Mouse (Mus musculus): ENCODE measurements at regions not wholly inside any gene's neighbourhood (a gene's known extent, or its start where the extent isn't known, plus 50 kb on each side); places are given as distances from the start of the nearest gene placed in this dataset.

DNA sequence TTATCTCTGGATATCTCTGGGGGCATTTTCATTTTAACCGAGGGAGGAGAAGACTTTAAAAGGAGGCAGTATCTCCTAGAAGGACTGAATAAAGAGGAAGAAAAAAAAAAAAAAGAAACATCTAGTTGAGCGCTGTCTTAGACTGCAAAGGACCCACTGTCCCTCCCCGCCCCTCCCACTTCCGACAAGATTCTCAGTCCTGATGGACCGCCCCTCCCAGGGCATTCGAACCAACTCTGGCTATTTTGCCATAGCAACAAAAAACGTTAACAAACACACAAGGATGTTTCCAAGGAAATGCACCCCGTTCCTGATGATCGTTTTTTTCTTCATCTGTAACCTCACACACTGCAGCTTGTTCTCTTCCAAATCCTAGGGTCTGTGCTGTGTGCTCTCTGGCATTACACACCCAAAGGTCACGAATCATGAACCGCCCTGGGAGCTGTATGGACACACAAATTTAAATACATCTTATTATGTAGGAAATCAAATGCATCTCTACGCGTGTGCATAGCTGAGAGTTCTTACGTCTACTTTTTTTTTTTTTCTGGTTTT, 75.8 kb downstream of the Rnd3 start:
- no peak for DNase-seq (ENCODE audit: low read depth, low spot score)

DNA sequence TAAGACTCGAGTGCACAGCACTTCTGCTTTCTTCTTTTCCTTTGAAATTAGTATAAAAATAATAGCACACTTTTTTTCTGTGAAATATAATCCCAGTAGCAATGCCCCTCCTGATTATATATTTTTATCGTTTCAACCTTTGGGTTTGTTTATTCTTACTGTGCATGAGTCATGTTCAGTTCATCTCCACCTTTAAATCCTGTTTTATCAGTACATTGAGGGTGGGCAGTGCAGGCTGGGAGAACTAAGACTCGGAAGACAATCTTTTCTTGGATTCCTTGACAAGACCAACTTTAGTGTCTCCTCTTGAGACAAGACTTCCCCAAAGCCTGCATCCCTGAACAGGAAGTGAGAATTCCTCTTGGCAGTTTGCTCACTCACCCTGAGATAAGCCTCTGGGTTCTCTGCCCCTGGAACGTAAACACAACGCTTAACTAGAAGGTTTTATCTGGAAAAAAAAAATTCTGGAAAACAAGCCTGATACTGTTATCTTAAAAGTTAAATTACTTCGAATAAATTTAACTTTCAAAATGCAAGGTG, 76.5 kb downstream of the Rnd3 start:
- no peak for DNase-seq (ENCODE audit: low read depth, low spot score)

GRCm38 (mm10) chr2:51070902-51071301, 78.0 kb downstream of the Rnd3 start:
- no peak for DNase-seq (ENCODE audit: low read depth, low spot score)

DNA sequence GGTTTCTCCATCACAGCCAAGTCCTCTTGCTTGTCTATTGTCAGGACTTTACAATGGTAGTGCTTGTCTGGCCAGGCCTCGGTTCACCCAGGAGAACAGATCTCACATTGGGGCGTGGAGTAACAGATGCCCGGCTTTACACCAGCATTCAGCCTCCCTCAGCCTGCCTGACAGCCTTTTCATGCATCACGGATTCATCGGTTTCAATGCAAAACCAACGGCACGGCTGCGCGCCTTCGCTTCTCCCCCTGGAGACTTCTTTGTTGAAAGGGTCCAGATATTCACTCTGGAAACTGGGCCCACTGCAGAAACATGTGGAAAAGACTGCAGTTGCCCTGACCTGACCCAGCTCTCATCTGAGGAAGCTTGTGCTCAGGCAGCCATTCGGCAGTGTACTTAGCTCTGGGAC, 82.5 kb downstream of the Rnd3 start:
- no peak for DNase-seq (ENCODE audit: low read depth, low spot score)

GRCm38 (mm10) chr2:51065821-51066220, 83.1 kb downstream of the Rnd3 start:
- DNase-seq (ENCODE audit: low read depth, low spot score): no peak

DNA sequence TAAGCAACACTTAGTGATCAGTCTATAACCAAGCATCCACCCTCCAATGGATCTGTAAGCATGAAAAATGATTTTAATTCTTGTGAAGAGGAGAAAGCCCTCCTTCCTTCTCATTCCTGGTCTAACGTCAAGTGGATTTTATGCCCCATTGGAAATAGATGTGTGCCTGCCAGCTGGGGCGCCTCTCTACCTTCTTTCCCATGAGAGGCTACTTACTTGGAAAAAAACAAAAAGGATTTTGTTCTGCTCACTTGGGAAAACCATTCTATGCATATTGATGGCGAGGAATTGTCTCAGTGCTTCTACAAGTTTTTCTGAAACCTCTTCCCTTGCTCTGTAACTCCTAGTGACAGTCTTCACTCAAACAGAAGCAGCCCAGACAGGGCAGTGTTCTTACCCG, 84.1 kb downstream of the Rnd3 start:
- no peak for DNase-seq (ENCODE audit: low read depth, low spot score)

GRCm38 (mm10) chr2:51062049-51062448, 86.9 kb downstream of the Rnd3 start:
- no peak for DNase-seq (ENCODE audit: low read depth, low spot score)

- DNase-seq (ENCODE audit: low read depth, low spot score): no peak
These were observed 90.8 kb downstream of the Rnd3 start for GRCm38 (mm10) chr2:51058158-51058557.

- peak; percentile 26 for DNase-seq (ENCODE audit: low read depth, low spot score)
These were observed 92.7 kb downstream of the Rnd3 start for GRCm38 (mm10) chr2:51056141-51056731.

DNA sequence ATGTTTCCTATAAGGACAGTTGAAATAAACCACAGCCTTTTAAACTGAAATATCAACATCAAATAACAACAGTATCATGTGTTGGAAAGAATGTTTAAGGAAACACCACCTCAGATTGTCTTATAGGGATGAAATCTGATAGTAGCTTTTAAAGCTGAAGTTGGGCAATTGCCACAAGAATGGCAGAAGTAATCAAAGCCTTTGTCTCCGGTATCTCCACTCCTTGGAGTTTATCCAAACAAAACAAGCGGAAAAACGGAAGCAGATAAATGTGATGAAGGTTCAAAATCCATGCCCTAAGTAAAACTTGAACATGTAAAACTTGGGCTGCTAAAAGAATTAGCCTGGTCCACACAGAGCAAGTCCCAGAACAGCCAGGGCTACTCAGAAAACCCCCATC, 93.6 kb downstream of the Rnd3 start:
- no peak for DNase-seq (ENCODE audit: low read depth, low spot score)

GRCm38 (mm10) chr2:51049834-51050170, 99.1 kb downstream of the Rnd3 start:
- DNase-seq (ENCODE audit: low read depth, low spot score): no peak

- no peak for DNase-seq (ENCODE audit: low read depth, low spot score)
These were observed 99.6 kb downstream of the Rnd3 start for GRCm38 (mm10) chr2:51049101-51049833.

- DNase-seq (ENCODE audit: low read depth, low spot score): no peak
These were observed 101.4 kb downstream of the Rnd3 start for GRCm38 (mm10) chr2:51047520-51047919.

- DNase-seq (ENCODE audit: low read depth, low spot score): no peak
These were observed 103.3 kb downstream of the Rnd3 start for GRCm38 (mm10) chr2:51045626-51046025.

DNA sequence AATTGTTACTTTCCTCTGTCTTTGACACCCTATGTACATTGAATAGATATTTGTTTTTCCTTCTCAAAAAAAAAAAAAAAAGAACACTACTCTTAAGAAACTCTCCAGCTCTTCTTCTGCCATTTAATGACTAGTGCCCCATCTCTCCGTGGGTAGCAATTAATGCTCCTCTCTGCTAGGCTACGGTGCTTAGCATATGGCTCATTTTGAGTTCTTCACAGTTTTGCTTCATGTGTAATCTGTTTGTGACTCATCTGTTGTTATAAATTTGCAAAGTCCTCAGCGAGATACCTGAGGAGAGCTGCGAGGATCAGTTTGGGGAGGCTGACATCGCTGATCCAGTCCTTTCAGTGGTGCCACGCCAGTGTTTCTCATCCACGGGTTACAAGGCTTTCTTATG, 107.8 kb downstream of the Rnd3 start:
- no peak for DNase-seq (ENCODE audit: low read depth, low spot score)

- no peak for DNase-seq (ENCODE audit: low read depth, low spot score)
These were observed 110.2 kb downstream of the Rnd3 start for GRCm38 (mm10) chr2:51038685-51039084.

DNA sequence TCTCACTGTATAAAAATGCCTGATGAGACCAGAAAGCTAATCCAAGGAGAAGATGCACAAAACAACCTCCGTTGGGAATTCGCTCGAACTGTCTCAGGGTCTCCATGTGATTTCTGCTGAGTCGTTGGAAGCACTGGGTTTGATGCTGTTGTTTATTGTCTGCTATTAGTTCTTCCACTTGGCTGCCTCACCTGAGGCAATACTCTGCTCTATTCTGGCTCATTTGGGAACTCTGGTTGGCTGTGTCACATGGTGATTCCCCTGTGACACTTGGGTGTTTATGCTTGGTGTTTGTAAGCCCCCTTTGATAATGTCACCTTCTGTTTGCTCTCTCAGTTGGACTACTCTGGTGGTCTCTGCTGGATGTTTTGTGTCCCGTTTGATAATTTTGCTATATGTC, 111.9 kb downstream of the Rnd3 start:
- DNase-seq (ENCODE audit: low read depth, low spot score): no peak

DNA sequence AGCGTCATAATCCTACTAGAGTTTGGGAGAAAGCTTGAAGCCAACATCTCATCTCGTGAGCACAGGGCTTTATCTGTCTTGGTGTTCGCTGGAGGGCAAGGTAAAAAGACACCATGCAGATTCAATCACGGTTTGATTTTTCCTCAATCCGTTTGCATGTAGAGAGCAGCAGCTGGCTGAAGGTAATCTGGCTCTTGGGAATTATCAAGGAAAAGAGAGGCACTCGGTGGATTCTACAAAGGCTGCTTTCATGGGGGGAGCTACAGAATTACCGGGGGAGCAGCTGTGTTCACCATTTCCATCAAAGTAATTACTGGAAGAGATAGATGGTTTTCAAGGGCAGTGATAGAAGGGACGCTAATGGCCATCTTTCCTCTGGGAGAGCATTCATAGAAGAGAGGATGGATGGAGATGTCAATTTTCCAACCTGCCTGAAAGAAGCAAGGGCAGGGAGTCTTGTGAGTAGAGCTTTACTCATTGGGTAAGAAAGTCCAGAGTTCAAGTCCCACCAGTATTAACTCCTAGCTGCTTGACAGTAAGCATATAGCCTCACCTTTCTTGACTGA, 112.6 kb downstream of the Rnd3 start:
- no peak for DNase-seq (ENCODE audit: low read depth, low spot score)

GRCm38 (mm10) chr2:51033881-51034280, 115.0 kb downstream of the Rnd3 start:
- DNase-seq (ENCODE audit: low read depth, low spot score): no peak

DNA sequence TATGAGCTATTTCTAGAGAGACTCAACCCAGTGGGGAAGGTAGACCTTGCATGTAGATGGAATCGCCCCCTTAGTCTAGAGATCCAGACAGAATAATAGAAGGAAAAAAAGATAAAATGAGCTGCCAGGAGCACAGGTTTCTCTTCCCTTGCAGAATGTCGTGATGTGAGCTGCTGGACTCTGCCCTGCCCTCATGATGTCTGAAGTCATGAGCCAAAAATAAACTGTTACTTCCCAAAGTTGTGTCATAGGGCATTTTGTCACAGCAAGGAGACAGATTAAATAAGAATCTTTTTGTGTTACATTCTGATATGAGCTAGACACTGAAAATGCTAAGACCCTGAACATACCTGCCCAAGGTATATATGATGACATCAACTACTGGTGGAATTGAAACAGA, 126.4 kb downstream of the Rnd3 start:
- no peak for DNase-seq (ENCODE audit: low read depth, low spot score)

- DNase-seq (ENCODE audit: low read depth, low spot score): no peak
These were observed 132.8 kb downstream of the Rnd3 start for GRCm38 (mm10) chr2:51016129-51016402.

DNA sequence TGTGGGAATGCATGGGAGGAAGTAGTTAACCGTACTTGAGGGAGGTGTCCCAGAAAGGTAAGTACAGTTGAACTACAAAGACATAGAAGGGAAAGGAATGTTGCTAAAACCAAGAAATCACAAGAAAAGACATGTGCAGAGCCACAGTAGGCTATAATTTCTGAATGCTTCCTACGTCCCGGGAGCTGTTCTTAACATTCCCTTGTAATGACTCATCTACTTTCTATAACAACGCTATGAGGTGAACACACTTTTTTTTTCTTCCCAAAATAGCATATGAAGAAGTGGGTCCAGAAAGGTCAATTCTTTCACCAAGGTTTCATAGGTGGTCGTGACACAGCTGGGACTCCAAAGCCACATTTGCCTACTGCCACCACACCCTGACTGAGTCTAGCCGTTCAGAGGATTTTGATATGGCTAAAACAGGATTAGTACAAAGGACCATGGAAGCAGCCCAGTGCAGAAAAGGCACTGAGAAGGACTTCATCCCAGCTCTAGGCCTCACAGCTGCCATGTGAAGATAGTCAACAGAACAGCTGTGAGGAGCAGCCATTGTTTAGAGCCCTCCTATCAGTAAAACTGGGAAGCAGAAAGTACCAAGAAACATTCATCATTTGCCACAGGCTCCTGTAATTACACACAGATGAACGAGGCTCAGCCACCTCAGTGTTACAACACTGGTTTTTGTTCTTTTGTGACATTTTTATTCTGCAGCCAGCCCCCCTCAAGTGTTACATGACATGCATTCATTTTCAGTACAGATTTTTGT, 133.4 kb downstream of the Rnd3 start:
- DNase-seq (ENCODE audit: low read depth, low spot score): no peak
